Mouse (Mus musculus) layer of hippocampus, adult 9-10 months (tissue): ENCODE results near the gene Olfr1223.
"Not testable (repeated sequence)": the region's sequence is repeated elsewhere in the genome, so short reads cannot be mapped to it uniquely, and the experiment has no call there.

ENCODE experiments used
- DNase-seq: peaks from one replicate; pipeline ENCODE4 v3.0.0; 2022; ENCODE audit warnings: low spot score

The Olfr1223 gene

DNA sequence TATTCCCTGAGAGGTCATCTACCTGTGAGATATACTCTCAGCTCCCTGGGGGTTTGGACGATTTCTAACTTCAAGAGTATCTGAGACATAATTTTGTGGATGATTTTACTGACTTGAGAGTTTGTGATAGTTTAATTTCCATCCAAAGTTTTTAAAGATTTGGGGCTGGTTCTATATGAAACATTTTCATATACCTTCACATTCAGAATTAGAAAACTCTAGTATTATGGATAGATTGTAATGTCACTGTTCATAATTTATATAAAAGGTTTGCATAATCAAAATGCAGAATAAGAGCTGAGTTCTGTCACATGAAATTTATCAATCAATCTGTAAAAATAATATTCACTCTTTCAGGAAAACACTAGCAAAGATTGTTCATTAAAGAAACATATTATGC, at the start of gene Olfr1223:
TSS of gene Olfr1223 (minus strand) at position 101 of the 400 bp plus-strand sequence.
- DNase-seq, result no peak

DNA sequence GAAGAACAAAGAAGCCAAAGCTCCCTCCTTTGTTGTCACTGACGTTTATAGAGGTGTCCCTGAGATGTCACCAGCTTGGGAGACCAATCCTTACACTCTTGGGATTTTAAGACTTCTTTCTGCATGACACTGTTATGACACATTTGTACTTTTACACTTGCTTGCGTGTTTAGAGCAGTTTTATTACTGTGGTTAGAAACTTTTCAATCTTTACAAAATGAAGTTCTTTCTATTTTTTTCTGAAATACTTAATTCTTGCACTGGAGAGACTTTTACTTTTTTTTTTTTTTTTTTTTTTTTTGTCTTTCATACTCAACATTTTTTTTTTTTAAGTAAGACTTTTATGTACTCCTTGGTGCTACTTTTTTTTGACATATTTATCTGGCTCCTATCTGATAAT, 48.6 kb upstream of the Olfr1223 start, which contains the start of gene Olfr1226:
TSS of gene Olfr1226 (minus strand) at position 101 of the 400 bp plus-strand sequence.
- DNase-seq, result no peak

DNA sequence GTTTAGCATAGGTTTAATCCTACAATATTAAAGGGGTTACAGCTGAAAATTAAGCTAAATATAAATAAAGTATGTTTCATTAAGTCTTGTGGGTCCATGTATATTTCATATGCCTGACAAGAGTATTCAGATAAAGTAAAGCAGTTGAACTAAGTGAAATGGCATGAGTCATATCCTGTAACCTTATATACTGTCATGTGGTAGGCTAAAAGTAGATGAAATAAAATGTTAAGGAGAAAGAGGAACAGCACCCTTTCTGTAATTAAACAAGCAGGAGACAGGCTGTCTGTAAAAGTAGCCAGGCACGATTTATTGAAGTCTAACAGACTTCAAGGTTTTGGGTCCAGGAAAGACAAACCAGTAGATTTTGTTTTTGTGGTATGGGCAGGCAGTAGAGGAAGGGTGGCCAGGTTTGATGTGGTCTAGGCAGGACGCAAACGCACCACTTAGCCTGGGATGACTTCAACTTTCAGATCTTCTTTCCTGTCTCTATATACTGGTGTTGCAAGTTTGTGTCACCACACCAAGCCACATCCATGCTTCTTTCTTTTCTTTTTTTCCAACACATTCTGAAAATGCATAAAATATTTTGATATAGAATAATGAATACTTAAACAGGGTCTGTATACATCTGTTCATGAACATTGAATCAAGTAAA, 45.1 kb upstream of the Olfr1223 start:
- DNase-seq, result no peak

DNA sequence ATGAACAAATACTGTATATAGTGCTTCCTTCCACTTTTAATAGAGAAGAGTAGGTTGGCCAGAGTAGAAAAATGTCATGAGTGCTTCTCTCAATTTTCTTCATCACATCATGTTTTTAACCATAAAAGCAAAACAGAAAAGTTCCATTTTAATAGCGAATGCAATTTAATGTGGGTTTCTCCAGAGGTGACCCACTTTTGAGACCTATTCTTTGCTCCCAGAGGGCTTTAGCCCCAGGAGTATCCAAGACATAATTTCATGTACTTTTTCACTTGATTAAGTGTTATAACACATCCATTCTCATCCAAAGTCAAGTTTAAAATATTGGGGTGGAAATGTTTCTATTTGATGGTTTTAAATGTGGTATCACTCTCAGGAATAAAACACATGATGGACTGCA, 23.2 kb upstream of the Olfr1223 start, which contains the start of gene Olfr1225:
TSS of gene Olfr1225 (minus strand) at position 101 of the 400 bp plus-strand sequence.
- DNase-seq, result no peak

DNA sequence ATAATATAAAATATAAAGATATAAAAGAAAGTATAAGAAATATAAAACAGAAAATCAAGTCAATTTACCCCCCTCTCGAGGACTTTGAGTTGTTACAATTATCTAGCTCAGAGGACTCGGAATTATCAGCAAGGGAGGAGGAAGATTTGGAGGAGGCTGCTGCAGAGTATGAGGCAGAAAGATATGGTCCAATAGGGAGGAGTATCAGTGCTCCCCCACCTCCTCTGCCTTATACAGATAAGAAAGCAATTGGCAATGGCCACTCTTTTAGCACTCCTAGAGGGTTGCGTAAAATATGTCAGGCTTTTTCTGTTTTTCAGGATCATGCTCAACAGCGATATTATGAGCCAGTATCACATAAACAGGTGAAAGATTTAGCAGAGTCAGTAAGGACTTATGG, 13.4 kb upstream of the Olfr1223 start:
- DNase-seq, result not testable (repeated sequence)

DNA sequence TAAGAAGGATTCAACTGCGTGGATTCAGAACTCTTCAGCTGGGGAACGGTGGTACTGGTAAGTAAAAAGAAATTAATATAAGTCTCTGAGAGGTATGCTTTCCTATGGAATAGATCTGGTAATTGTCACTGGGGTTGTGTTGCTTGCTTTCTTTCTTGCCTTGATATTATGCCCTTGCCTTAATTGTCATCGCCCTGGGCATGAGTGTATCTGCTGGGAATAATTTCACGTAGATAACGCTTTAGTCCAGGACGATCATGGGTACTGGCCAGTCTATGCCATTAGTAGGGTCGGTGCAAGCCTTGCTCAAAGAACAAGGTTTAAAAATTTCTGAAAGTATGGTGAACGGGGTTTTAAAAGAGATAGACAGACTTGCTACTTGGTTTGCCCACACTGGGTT, 12.6 kb upstream of the Olfr1223 start, which contains the start of gene Olfr1224-ps1:
TSS of gene Olfr1224-ps1 (minus strand) at position 101 of the 400 bp plus-strand sequence.
- not testable (repeated sequence) for DNase-seq

DNA sequence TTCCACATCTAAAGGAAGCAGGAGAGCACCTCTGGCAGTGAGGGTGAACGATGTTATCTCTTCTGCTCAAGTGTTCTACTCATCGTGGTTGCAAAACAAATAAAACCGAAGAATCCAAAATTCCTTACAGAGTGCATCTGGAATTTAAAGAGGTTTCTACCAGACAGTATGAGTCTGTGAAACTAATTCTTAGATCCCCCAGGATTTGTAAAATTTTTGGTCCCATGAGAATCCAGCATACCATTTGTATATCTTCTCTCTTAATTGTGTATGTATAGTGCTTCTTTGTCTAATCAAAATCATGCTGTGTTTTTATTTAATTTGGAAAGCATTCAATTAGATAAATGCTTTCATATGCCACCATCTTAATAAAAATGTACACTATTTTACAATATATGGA, 18.4 kb downstream of the Olfr1223 start, which contains the start of gene Olfr1222:
TSS of gene Olfr1222 (minus strand) at position 101 of the 400 bp plus-strand sequence.
- no peak for DNase-seq

DNA sequence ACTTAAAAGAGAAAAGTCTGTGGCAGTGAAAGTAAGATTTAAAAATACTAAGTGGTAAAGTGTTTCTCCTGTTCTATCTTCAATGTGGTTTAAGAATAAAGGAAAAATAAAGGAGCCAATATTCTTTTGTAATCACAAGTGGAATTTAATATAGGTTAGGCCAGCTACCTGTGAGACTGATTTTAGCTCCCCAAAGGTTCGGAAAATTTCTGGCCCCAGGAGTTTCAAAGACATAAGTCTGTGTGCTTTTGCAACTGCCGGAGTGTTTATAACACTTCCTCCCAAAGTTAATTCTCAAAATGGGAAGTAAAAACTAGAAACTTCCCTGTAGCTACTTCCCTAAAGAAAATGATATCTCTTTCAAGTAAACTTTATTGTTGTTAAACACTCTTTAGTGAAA, 34.2 kb downstream of the Olfr1223 start, which contains the start of gene Olfr1221:
TSS of gene Olfr1221 (minus strand) at position 101 of the 400 bp plus-strand sequence.
- DNase-seq, result no peak

DNA sequence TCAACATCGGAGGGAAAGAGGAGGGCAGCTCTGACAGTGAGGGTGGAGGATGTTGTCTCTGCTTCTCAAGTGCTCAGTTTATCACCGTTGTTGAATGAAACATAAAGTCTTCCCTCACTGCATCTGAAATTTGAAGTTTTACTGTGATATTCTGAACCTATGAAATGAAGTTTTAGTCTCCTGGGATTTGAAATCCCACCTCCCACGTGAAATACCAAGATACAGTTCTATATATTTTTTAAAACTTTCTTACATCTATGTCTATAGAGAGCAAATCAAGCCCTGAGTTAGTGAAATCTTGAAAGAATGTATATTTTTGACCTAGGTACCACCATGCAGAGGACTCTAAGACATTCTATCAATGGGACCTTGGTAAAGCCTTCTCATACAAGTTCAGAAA, 44.6 kb downstream of the Olfr1223 start, which contains the start of gene Olfr1220:
TSS of gene Olfr1220 (minus strand) at position 101 of the 400 bp plus-strand sequence.
- DNase-seq, result no peak

DNA sequence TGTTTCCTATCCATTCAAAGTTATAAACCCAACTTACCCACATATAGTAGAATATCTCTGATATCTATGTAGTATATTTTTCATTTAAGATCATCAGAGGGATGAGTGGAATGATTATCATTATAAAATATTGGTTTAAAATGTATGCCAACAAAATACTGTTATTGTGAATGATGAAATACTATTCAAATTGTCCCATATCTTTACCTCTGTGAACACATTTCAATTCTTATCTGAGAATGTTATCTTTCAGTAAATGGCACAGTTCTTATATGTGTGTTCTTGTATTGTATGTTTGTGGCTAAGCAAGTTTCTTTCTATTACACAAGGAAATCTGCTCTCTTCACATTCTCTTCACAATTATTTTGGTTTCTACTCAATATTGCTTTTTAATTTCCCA, 45.7 kb downstream of the Olfr1223 start:
- DNase-seq, result no peak

DNA sequence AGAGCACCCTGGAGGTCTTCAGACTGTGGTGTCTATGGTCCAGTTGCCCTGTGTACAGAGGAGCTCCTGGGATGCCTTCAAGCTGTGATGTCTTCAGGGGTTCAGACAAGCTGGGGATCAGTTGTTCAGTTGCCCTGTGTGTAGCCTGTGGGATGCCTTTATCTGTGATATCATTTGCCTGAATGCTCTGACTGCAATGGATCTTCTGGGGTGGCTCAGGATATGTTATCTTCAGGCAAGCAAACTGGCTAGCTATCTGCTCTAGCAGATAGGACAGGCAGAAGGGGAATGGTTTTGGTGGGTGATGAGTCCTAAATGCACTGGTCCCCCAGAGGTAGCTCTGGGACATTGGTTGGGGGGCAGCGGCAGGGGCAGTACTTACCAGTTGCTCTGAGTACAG, 57.5 kb downstream of the Olfr1223 start:
- DNase-seq, result no peak
